Mouse (Mus musculus) mature B cell (primary cell): ENCODE measurements around the gene Zfp11.
"Not testable (repeated sequence)": the region's sequence is repeated elsewhere in the genome, so short reads cannot be mapped to it uniquely, and the experiment has no call there.

ENCODE experiments used
- in situ Hi-C: fragments of 300-500 bp; cut with MboI; formaldehyde crosslinking; loops from 2 replicates; pipeline ENCODE4 v1.14.3; 2019

Zfp11 gene

GRCm38 (mm10) chr5:129670036-129670458, at the start of gene Zfp11:
Gene Zfp11, minus strand, starts transcription at chr5:129670099.
- in situ Hi-C loops, result no loop called here

- in situ Hi-C loops, result no loop called here
Observed at GRCm38 (mm10) chr5:129717016-129717415, 47.1 kb upstream of the Zfp11 start.

GRCm38 (mm10) chr5:129715326-129715861, 45.5 kb upstream of the Zfp11 start, which contains the start of gene Mrps17:
Gene Mrps17, plus strand, starts transcription at chr5:129715497.
- in situ Hi-C loops, result no loop called here

- in situ Hi-C loops, result no loop called here
Observed at GRCm38 (mm10) chr5:129708412-129708811, 38.5 kb upstream of the Zfp11 start, which contains the start of gene Sept14. Gene Sept14, minus strand, starts transcription at chr5:129708512.

GRCm38 (mm10) chr5:129703368-129703767, 33.5 kb upstream of the Zfp11 start:
- in situ Hi-C loops, result no loop called here

GRCm38 (mm10) chr5:129701706-129702105, 31.8 kb upstream of the Zfp11 start:
- in situ Hi-C loops, result no loop called here

- in situ Hi-C loops, result no loop called here
Observed at GRCm38 (mm10) chr5:129700506-129700905, 30.6 kb upstream of the Zfp11 start.

GRCm38 (mm10) chr5:129690528-129690927, 20.6 kb upstream of the Zfp11 start:
- in situ Hi-C loops, result no loop called here

GRCm38 (mm10) chr5:129687621-129688020, 17.7 kb upstream of the Zfp11 start:
- in situ Hi-C loops, result no loop called here

- in situ Hi-C loops, result not testable (repeated sequence)
Observed at GRCm38 (mm10) chr5:129685141-129685540, 15.2 kb upstream of the Zfp11 start.

- in situ Hi-C loops, result no loop called here
Observed at GRCm38 (mm10) chr5:129669453-129670035, 355 bp downstream of the Zfp11 start.

- in situ Hi-C loops, result no loop called here
Observed at GRCm38 (mm10) chr5:129667851-129668250, 2.0 kb downstream of the Zfp11 start.

GRCm38 (mm10) chr5:129666271-129666909, 3.5 kb downstream of the Zfp11 start:
- in situ Hi-C loops, result no loop called here

- in situ Hi-C loops, result no loop called here
Observed at GRCm38 (mm10) chr5:129664090-129664489, 5.8 kb downstream of the Zfp11 start.

GRCm38 (mm10) chr5:129657931-129658330, 12.0 kb downstream of the Zfp11 start:
- in situ Hi-C loops, result no loop called here

- in situ Hi-C loops, result no loop called here
Observed at GRCm38 (mm10) chr5:129657016-129657415, 12.9 kb downstream of the Zfp11 start.

GRCm38 (mm10) chr5:129650858-129651257, 19.0 kb downstream of the Zfp11 start:
- in situ Hi-C loops, result no loop called here

- in situ Hi-C loops, result not testable (repeated sequence)
Observed at GRCm38 (mm10) chr5:129632270-129633250, 37.3 kb downstream of the Zfp11 start.

- in situ Hi-C loops, result not testable (repeated sequence)
Observed at GRCm38 (mm10) chr5:129626586-129626985, 43.3 kb downstream of the Zfp11 start.

GRCm38 (mm10) chr5:129626099-129626498, 43.8 kb downstream of the Zfp11 start:
- in situ Hi-C loops, result no loop called here

- in situ Hi-C loops, result no loop called here
Observed at GRCm38 (mm10) chr5:129621361-129621760, 48.5 kb downstream of the Zfp11 start.

GRCm38 (mm10) chr5:129620600-129620999, 49.3 kb downstream of the Zfp11 start:
- in situ Hi-C loops, result not testable (repeated sequence)
